Mouse (Mus musculus): Measurements from ENCODE around the gene Zfp597. TPM values are rescaled to one million over a fixed set of nuclear protein-coding genes. Genes with fewer than 3 reads are reported as not detected.

Gene Zfp597
- polyA plus RNA-seq (2015; fragmentation: Nextera tagmentation; extraction: Ambion mirVana) = 14.8 and 14.9 TPM in 2 replicates

- under 1% methylated on average over 88 of the region's 88 CpGs for WGBS
- peak within 1 kb of the TSS; percentile 71 for H3K4me2 ChIP-seq
- peak within 1 kb of the TSS; percentile 79 for H3K4me3 ChIP-seq
- peak; percentile 99 for ATAC-seq (ENCODE audit: low FRiP score, low read depth)
- H3K9ac ChIP-seq = peak within 1 kb of the TSS; percentile 69
- no peaks in the 10 kb centered on the region for H3K27me3 ChIP-seq
- H3K4me1 ChIP-seq (replicated peaks) = peaks cover 33% of the 10 kb centered on the region
- H3K36me3 ChIP-seq = peaks cover 2% of the 10 kb centered on the region; the same call in 1 of the 2 replicates
- H3K27ac ChIP-seq (replicated peaks) = peak within 1 kb of the TSS; percentile 97
- no peaks in the 10 kb centered on the region for H3K9me3 ChIP-seq
These were observed at the start of gene Zfp597, which contains the start of gene Gm20695 for GRCm38 (mm10) chr16:3884201-3885064. Gene Zfp597, minus strand, starts transcription at chr16:3884561. Gene Gm20695, plus strand, starts transcription at chr16:3884648.

GRCm38 (mm10) chr16:3934091-3934490 lies 49.7 kb upstream of the Zfp597 start:
- ATAC-seq (ENCODE audit: low FRiP score, low read depth) = no peak
- H3K4me1 ChIP-seq (replicated peaks) = no peaks in the 10 kb centered on the region
- H3K4me2 ChIP-seq = no peak overlapping the region
- WGBS = 100% methylated on average over 1 of the region's 1 CpGs
- no peak overlapping the region for H3K27ac ChIP-seq (replicated peaks)
- H3K9ac ChIP-seq = no peak overlapping the region
- H3K27me3 ChIP-seq = no peaks in the 10 kb centered on the region
- no peak overlapping the region for H3K4me3 ChIP-seq
- peaks cover 81% of the 10 kb centered on the region for H3K36me3 ChIP-seq
- no peaks in the 10 kb centered on the region for H3K9me3 ChIP-seq

GRCm38 (mm10) chr16:3933536-3933935 lies 49.2 kb upstream of the Zfp597 start:
- WGBS = 96% methylated on average over 6 of the region's 6 CpGs
- peaks cover 79% of the 10 kb centered on the region for H3K36me3 ChIP-seq
- no peak overlapping the region for H3K27ac ChIP-seq (replicated peaks)
- H3K4me2 ChIP-seq = no peak overlapping the region
- H3K27me3 ChIP-seq = no peaks in the 10 kb centered on the region
- no peak overlapping the region for H3K9ac ChIP-seq
- no peaks in the 10 kb centered on the region for H3K4me1 ChIP-seq (replicated peaks)
- no peak for ATAC-seq (ENCODE audit: low FRiP score, low read depth)
- no peak overlapping the region for H3K4me3 ChIP-seq
- H3K9me3 ChIP-seq = no peaks in the 10 kb centered on the region

- H3K27me3 ChIP-seq = no peaks in the 10 kb centered on the region
- peaks cover 69% of the 10 kb centered on the region for H3K36me3 ChIP-seq
- no peak overlapping the region for H3K27ac ChIP-seq (replicated peaks)
- no peak overlapping the region for H3K9ac ChIP-seq
- H3K9me3 ChIP-seq = no peaks in the 10 kb centered on the region
- ATAC-seq (ENCODE audit: low FRiP score, low read depth) = no peak
- H3K4me1 ChIP-seq (replicated peaks) = no peaks in the 10 kb centered on the region
- 73% methylated on average over 7 of the region's 7 CpGs for WGBS
- H3K4me2 ChIP-seq = no peak overlapping the region
- H3K4me3 ChIP-seq = no peak overlapping the region
These were observed 44.8 kb upstream of the Zfp597 start for GRCm38 (mm10) chr16:3929151-3929550.

- Histone ChIP-seq H3K27ac (replicated peaks) (no peak overlapping the region), H3K4me1 (replicated peaks) (no peaks in the 10 kb centered on the region), H3K9ac (no peak overlapping the region), H3K4me3 (no peak overlapping the region), H3K36me3 (peaks cover 69% of the 10 kb centered on the region), H3K27me3 (no peaks in the 10 kb centered on the region), H3K9me3 (no peaks in the 10 kb centered on the region), H3K4me2 (no peak overlapping the region)
- WGBS = 63% methylated on average over 1 of the region's 1 CpGs
- no peak for ATAC-seq (ENCODE audit: low FRiP score, low read depth)
These were observed 44.2 kb upstream of the Zfp597 start for GRCm38 (mm10) chr16:3928582-3928981.

GRCm38 (mm10) chr16:3923966-3924365 lies 39.6 kb upstream of the Zfp597 start:
- 83% methylated on average over 4 of the region's 4 CpGs for WGBS
- peaks cover 67% of the 10 kb centered on the region for H3K36me3 ChIP-seq

GRCm38 (mm10) chr16:3923515-3923914 lies 39.2 kb upstream of the Zfp597 start:
- no peak overlapping the region for H3K4me2 ChIP-seq
- ATAC-seq (ENCODE audit: low FRiP score, low read depth) = no peak
- no peak overlapping the region for H3K4me3 ChIP-seq
- H3K27ac ChIP-seq (replicated peaks) = no peak overlapping the region
- peaks cover 65% of the 10 kb centered on the region for H3K36me3 ChIP-seq
- H3K4me1 ChIP-seq (replicated peaks) = no peaks in the 10 kb centered on the region
- H3K27me3 ChIP-seq = no peaks in the 10 kb centered on the region
- H3K9ac ChIP-seq = no peak overlapping the region
- WGBS = 93% methylated on average over 3 of the region's 3 CpGs
- no peaks in the 10 kb centered on the region for H3K9me3 ChIP-seq

More at GRCm38 (mm10) chr16:3923966-3924365, 39.6 kb upstream of the Zfp597 start:
- Histone ChIP-seq H3K27ac (replicated peaks) (no peak overlapping the region), H3K9ac (no peak overlapping the region), H3K9me3 (no peaks in the 10 kb centered on the region), H3K4me3 (no peak overlapping the region), H3K27me3 (no peaks in the 10 kb centered on the region), H3K4me1 (replicated peaks) (no peaks in the 10 kb centered on the region), H3K4me2 (no peak overlapping the region)
- ATAC-seq (ENCODE audit: low FRiP score, low read depth) = no peak

- Histone ChIP-seq H3K9ac (no peak overlapping the region), H3K36me3 (peaks cover 65% of the 10 kb centered on the region), H3K9me3 (no peaks in the 10 kb centered on the region), H3K4me2 (no peak overlapping the region), H3K4me3 (no peak overlapping the region), H3K4me1 (replicated peaks) (no peaks in the 10 kb centered on the region), H3K27me3 (no peaks in the 10 kb centered on the region), H3K27ac (replicated peaks) (no peak overlapping the region)
- ATAC-seq (ENCODE audit: low FRiP score, low read depth) = no peak
- WGBS = 86% methylated on average over 2 of the region's 2 CpGs
These were observed 36.4 kb upstream of the Zfp597 start for GRCm38 (mm10) chr16:3920756-3921155.

- ATAC-seq (ENCODE audit: low FRiP score, low read depth) = no peak; the same call in 1 of the 2 replicates
- H3K36me3 ChIP-seq = peaks cover 31% of the 10 kb centered on the region
These were observed 24.8 kb upstream of the Zfp597 start for GRCm38 (mm10) chr16:3909118-3909517.

GRCm38 (mm10) chr16:3908537-3909111 lies 24.3 kb upstream of the Zfp597 start, which contains the start of the genes 1700037C18Rik and Cluap1:
Gene 1700037C18Rik, minus strand, starts transcription at chr16:3908689.
Gene Cluap1, plus strand, starts transcription at chr16:3908801.
- H3K27me3 ChIP-seq = no peaks in the 10 kb centered on the region
- H3K36me3 ChIP-seq = peaks cover 30% of the 10 kb centered on the region
- peak within 1 kb of the TSS; percentile 82 for H3K27ac ChIP-seq (replicated peaks)
- ATAC-seq (ENCODE audit: low FRiP score, low read depth) = peak; percentile 96
- no peaks in the 10 kb centered on the region for H3K9me3 ChIP-seq
- peak within 1 kb of the TSS; percentile 67 for H3K9ac ChIP-seq
- peak within 1 kb of the TSS; percentile 60 for H3K4me3 ChIP-seq
- peaks cover 16% of the 10 kb centered on the region for H3K4me1 ChIP-seq (replicated peaks)
- peak within 1 kb of the TSS; percentile 69 for H3K4me2 ChIP-seq
- WGBS = under 1% methylated on average over 33 of the region's 33 CpGs

More at GRCm38 (mm10) chr16:3909118-3909517, 24.8 kb upstream of the Zfp597 start:
- Histone ChIP-seq H3K4me1 (replicated peaks) (peaks cover 16% of the 10 kb centered on the region), H3K4me3 (peak overlapping the region; percentile 60), H3K4me2 (peak overlapping the region; percentile 69), H3K27me3 (no peaks in the 10 kb centered on the region), H3K9ac (peak overlapping the region; percentile 67), H3K27ac (replicated peaks) (peak overlapping the region; percentile 82), H3K9me3 (no peaks in the 10 kb centered on the region)
- 8% methylated on average over 20 of the region's 20 CpGs for WGBS

- H3K9me3 ChIP-seq = no peaks in the 10 kb centered on the region
- peaks cover 16% of the 10 kb centered on the region for H3K4me1 ChIP-seq (replicated peaks)
- H3K9ac ChIP-seq = no peak overlapping the region
- no peak for ATAC-seq (ENCODE audit: low FRiP score, low read depth)
- no peak overlapping the region for H3K4me3 ChIP-seq
- peaks cover 26% of the 10 kb centered on the region for H3K36me3 ChIP-seq
- WGBS = 78% methylated on average over 2 of the region's 2 CpGs
- no peaks in the 10 kb centered on the region for H3K27me3 ChIP-seq
- no peak overlapping the region for H3K27ac ChIP-seq (replicated peaks)
- H3K4me2 ChIP-seq = peak overlapping the region; percentile 69
These were observed 23.1 kb upstream of the Zfp597 start for GRCm38 (mm10) chr16:3907471-3907870.

- Histone ChIP-seq H3K9ac (no peak overlapping the region), H3K27ac (replicated peaks) (no peak overlapping the region), H3K27me3 (no peaks in the 10 kb centered on the region), H3K9me3 (no peaks in the 10 kb centered on the region), H3K36me3 (peaks cover 56% of the 10 kb centered on the region), H3K4me1 (replicated peaks) (no peaks in the 10 kb centered on the region), H3K4me2 (no peak overlapping the region), H3K4me3 (no peak overlapping the region)
- WGBS = 89% methylated on average over 1 of the region's 1 CpGs
- no peak for ATAC-seq (ENCODE audit: low FRiP score, low read depth)
These were observed 12.2 kb upstream of the Zfp597 start for GRCm38 (mm10) chr16:3896553-3896952.

Measured in hindbrain, embryonic 15.5 days (tissue).